Mouse (Mus musculus): ENCODE data around the gene Abhd17a. TPM values are rescaled to one million over a fixed set of nuclear protein-coding genes. Genes with fewer than 3 reads are reported as not detected.

Abhd17a gene
- polyA plus RNA-seq, 1 experiment from 2014 or later: 108 TPM

DNA sequence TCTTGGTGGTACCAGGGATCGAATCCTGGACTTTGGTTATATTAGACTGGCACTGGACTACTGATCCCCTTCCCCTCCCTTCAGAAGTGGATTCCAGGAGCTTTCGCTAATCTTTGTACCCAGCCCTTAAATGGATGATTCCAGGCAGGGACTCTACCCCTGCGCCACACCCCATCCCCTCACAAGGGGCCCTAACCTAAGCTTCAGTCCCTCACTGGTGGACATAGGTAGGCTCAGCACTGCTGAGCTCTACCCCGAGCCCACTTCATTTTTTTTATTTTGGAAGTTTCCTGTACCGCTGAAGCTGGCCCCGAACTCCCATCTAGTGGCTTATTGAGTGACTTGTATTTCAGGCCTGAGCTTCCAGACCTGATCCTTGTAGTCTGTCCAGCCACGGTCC is 13.2 kb upstream of the Abhd17a start:
- peak; percentile 33 for ATAC-seq
- Histone ChIP-seq H3K9ac (ENCODE audit: low read depth, low read length) (peak overlapping the region; percentile 80), H3K27ac (ENCODE audit: low read length) (peak overlapping the region; percentile 93), H3K4me2 (ENCODE audit: low read length) (peak overlapping the region; percentile 77), H3K4me1 (ENCODE audit: control insufficient read depth, insufficient read depth, low read length) (peaks cover 18% of the 10 kb centered on the region), H3K9me3 (replicated peaks; ENCODE audit: control insufficient read depth, low read length, poor library complexity, severe bottlenecking) (no peaks in the 10 kb centered on the region), H3K4me3 (ENCODE audit: low read depth, low read length) (peak overlapping the region; percentile 73), H3K36me3 (ENCODE audit: control insufficient read depth, insufficient read depth, low read length) (peaks cover 23% of the 10 kb centered on the region), H3K27me3 (ENCODE audit: control insufficient read depth, insufficient read depth, low read depth, low read length) (no peaks in the 10 kb centered on the region; the same call in 1 of the 2 replicates)
- WGBS: 31% methylated on average over 7 of the region's 7 CpGs

GRCm38 (mm10) chr10:80602698-80603325 is 12.7 kb upstream of the Abhd17a start, which contains the start of the genes Scamp4 and Adat3:
Gene Scamp4 (plus strand): TSS chr10:80602872.
Gene Adat3 (plus strand): TSS chr10:80602880.
- peak within 1 kb of the TSS; percentile 80 for H3K9ac ChIP-seq (ENCODE audit: low read depth, low read length)
- under 1% methylated on average over 54 of the region's 54 CpGs for WGBS
- H3K9me3 ChIP-seq (replicated peaks; ENCODE audit: control insufficient read depth, low read length, poor library complexity, severe bottlenecking): no peaks in the 10 kb centered on the region
- peak within 1 kb of the TSS; percentile 73 for H3K4me3 ChIP-seq (ENCODE audit: low read depth, low read length)
- ATAC-seq: peak; percentile 95
- peak within 1 kb of the TSS; percentile 93 for H3K27ac ChIP-seq (ENCODE audit: low read length)
- H3K36me3 ChIP-seq (ENCODE audit: control insufficient read depth, insufficient read depth, low read length): peaks cover 18% of the 10 kb centered on the region
- H3K4me2 ChIP-seq (ENCODE audit: low read length): peak within 1 kb of the TSS; percentile 77
- H3K4me1 ChIP-seq (ENCODE audit: control insufficient read depth, insufficient read depth, low read length): peaks cover 18% of the 10 kb centered on the region
- peaks cover 2% of the 10 kb centered on the region; the same call in 1 of the 2 replicates for H3K27me3 ChIP-seq (ENCODE audit: control insufficient read depth, insufficient read depth, low read depth, low read length)

- no peaks in the 10 kb centered on the region for H3K4me1 ChIP-seq (ENCODE audit: control insufficient read depth, insufficient read depth, low read length)
- no peak overlapping the region for H3K4me2 ChIP-seq (ENCODE audit: low read length)
- no peak overlapping the region for H3K4me3 ChIP-seq (ENCODE audit: low read depth, low read length)
- no peaks in the 10 kb centered on the region for H3K9me3 ChIP-seq (replicated peaks; ENCODE audit: control insufficient read depth, low read length, poor library complexity, severe bottlenecking)
- H3K27ac ChIP-seq (ENCODE audit: low read length): no peak overlapping the region
- H3K9ac ChIP-seq (ENCODE audit: low read depth, low read length): no peak overlapping the region
- 35% methylated on average over 4 of the region's 4 CpGs for WGBS
- H3K27me3 ChIP-seq (ENCODE audit: control insufficient read depth, insufficient read depth, low read depth, low read length): peaks cover 6% of the 10 kb centered on the region; the same call in 1 of the 2 replicates
- no peaks in the 10 kb centered on the region for H3K36me3 ChIP-seq (ENCODE audit: control insufficient read depth, insufficient read depth, low read length)
- ATAC-seq: no peak
Measured at GRCm38 (mm10) chr10:80596318-80596717, 6.2 kb upstream of the Abhd17a start.

DNA sequence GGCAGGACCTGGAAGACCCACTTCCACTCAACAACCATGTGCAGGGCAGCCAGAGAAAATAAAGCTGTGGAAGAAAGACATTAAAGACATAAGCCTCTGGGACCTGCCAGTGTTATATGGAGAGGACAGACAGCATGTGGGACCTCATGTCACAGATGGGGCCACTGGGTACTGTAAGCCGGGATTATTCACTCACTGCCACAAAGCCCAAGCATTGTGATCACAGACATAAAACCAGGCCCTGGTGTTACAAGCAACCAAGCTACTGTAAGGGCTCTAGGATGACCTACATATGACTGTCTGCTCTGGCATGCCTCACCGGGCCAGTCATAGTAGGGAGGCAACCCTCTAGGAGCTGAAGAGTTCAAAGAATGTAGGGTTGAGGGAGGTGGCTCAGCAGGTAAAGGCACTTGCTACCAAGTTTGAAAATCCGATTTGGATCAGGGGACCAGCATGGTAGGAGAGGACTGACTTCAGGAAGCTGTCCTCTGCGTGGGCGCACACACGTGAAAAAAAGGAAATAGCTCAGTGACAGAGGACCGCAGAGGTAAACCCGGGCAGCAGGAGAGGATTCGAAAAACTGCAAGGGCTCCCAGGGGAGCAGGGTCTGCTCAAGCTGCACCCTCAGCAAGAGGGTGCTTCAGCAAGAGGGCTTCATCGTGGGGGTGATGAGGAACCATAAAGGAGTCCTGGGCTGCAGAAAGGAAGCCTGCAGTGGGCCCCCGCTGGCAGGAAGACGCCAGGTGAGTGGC is 838 bp downstream of the Abhd17a start:
- ATAC-seq: no peak; the same call in 1 of the 2 replicates
- Histone ChIP-seq H3K27me3 (ENCODE audit: control insufficient read depth, insufficient read depth, low read depth, low read length) (0 out of 2 replicates have a peak, but pooled peaks cover 4% of the 10 kb centered on the region), H3K4me2 (ENCODE audit: low read length) (peak overlapping the region; percentile 65), H3K4me1 (ENCODE audit: control insufficient read depth, insufficient read depth, low read length) (peaks cover 17% of the 10 kb centered on the region), H3K27ac (ENCODE audit: low read length) (peak overlapping the region; percentile 68), H3K9me3 (replicated peaks; ENCODE audit: control insufficient read depth, low read length, poor library complexity, severe bottlenecking) (no peaks in the 10 kb centered on the region), H3K9ac (ENCODE audit: low read depth, low read length) (peak overlapping the region; percentile 94), H3K4me3 (ENCODE audit: low read depth, low read length) (peak overlapping the region; percentile 92), H3K36me3 (ENCODE audit: control insufficient read depth, insufficient read depth, low read length) (peaks cover 8% of the 10 kb centered on the region)
- WGBS: 17% methylated on average over 12 of the region's 12 CpGs

DNA sequence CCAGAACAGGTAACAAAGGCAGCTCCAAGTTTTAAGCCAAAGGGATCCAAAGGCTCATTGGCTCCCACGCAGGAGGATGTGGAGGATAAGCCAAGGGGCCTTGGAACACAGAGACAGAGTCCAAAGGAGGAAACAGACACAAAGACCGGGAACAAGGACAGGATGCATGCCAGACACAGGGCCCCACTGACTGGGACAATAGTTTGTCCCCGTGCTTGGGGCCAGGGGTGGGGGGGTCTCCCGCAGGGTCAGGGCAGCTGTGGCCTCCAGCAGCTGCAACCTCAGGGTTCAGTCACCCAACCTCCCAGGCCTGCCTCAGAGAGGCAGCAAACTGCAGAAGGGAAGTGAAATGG is 2.9 kb downstream of the Abhd17a start:
- Histone ChIP-seq H3K36me3 (ENCODE audit: control insufficient read depth, insufficient read depth, low read length) (peaks cover 8% of the 10 kb centered on the region), H3K4me1 (ENCODE audit: control insufficient read depth, insufficient read depth, low read length) (peaks cover 17% of the 10 kb centered on the region), H3K9ac (ENCODE audit: low read depth, low read length) (no peak overlapping the region), H3K9me3 (replicated peaks; ENCODE audit: control insufficient read depth, low read length, poor library complexity, severe bottlenecking) (no peaks in the 10 kb centered on the region), H3K4me2 (ENCODE audit: low read length) (no peak overlapping the region), H3K27ac (ENCODE audit: low read length) (peak overlapping the region; percentile 23; the same call in 1 of the 2 replicates), H3K27me3 (ENCODE audit: control insufficient read depth, insufficient read depth, low read depth, low read length) (no peaks in the 10 kb centered on the region), H3K4me3 (ENCODE audit: low read depth, low read length) (no peak overlapping the region)
- WGBS: 41% methylated on average over 4 of the region's 4 CpGs
- ATAC-seq: no peak

GRCm38 (mm10) chr10:80586407-80587304 is 3.5 kb downstream of the Abhd17a start:
- WGBS: 95% methylated on average over 43 of the region's 51 CpGs
- Histone ChIP-seq H3K4me1 (ENCODE audit: control insufficient read depth, insufficient read depth, low read length) (peaks cover 17% of the 10 kb centered on the region), H3K27me3 (ENCODE audit: control insufficient read depth, insufficient read depth, low read depth, low read length) (no peaks in the 10 kb centered on the region), H3K4me2 (ENCODE audit: low read length) (no peak overlapping the region), H3K4me3 (ENCODE audit: low read depth, low read length) (no peak overlapping the region), H3K36me3 (ENCODE audit: control insufficient read depth, insufficient read depth, low read length) (peaks cover 8% of the 10 kb centered on the region), H3K9ac (ENCODE audit: low read depth, low read length) (0 out of 2 replicates have a peak overlapping the region, but pooled peaks have one; percentile 11), H3K27ac (ENCODE audit: low read length) (peak overlapping the region; percentile 23; the same call in 1 of the 2 replicates), H3K9me3 (replicated peaks; ENCODE audit: control insufficient read depth, low read length, poor library complexity, severe bottlenecking) (no peaks in the 10 kb centered on the region)
- no peak for ATAC-seq

DNA sequence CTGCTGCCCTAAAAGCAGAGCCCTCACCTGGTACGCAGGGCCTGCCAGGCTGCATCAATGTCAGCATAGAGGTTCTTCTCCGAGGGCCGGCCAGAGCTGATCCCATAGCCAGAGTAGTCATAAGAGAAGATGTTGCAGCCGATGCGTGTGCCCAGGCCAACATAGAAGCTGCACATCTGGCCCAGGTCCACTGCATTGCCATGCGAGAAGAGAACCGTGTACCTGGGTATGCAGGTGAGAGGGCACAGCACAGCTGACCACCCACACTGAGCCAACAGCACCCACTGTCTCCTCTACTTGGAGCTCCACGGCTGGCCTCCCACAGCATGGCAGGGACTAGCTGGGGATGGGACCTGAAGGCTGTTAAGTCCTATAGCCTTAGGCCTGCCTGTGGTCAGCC is 4.6 kb downstream of the Abhd17a start:
- Histone ChIP-seq H3K4me2 (ENCODE audit: low read length) (no peak overlapping the region), H3K36me3 (ENCODE audit: control insufficient read depth, insufficient read depth, low read length) (peaks cover 8% of the 10 kb centered on the region), H3K9ac (ENCODE audit: low read depth, low read length) (0 out of 2 replicates have a peak overlapping the region, but pooled peaks have one; percentile 3), H3K9me3 (replicated peaks; ENCODE audit: control insufficient read depth, low read length, poor library complexity, severe bottlenecking) (no peaks in the 10 kb centered on the region), H3K27me3 (ENCODE audit: control insufficient read depth, insufficient read depth, low read depth, low read length) (no peaks in the 10 kb centered on the region), H3K4me3 (ENCODE audit: low read depth, low read length) (no peak overlapping the region), H3K27ac (ENCODE audit: low read length) (no peak overlapping the region), H3K4me1 (ENCODE audit: control insufficient read depth, insufficient read depth, low read length) (peaks cover 17% of the 10 kb centered on the region)
- no peak for ATAC-seq
- WGBS: 95% methylated on average over 8 of the region's 8 CpGs

DNA sequence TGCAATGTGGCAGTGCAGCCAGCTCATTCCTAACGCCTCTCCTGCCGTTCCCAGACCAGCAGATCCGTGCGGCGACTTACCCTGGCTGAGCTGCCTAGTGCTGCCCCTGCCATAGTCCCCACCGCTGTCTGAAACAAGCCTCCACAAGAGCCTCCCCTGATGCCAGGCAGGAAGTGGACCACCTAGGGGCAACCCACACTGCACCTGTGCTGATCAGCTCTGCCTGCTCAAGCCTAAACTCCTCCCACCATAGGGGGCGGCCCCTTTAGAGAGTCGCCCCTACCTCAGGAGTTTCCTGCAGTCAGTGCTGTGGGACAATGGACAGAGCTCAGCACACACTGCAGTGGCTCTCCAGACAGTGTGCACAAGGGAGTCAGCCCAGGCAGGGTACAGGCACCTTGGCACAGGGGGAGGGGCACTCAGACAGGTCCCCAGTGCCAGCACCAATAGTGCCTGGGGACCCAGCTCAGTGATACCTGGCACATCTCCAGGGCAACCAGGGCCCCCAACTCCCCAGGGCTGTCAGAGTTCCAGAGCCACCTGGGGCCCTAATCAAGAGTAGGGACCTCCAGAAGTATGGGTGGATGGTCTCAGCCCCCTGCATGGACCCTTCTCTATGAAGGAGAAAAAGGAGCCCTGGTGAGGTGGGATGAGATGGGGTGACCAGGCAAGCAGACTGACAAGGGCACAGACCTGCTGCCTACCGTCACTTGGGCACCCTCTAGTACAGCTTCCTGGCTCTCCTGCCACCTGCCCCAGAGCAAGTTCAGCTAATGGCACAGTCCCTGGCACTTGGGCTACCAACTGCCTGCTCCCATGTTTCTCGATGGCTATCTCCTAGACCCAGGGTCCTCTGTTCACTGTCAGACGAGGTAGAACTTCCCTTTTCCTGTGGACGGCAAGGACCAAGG is 5.2 kb downstream of the Abhd17a start:
- ATAC-seq: no peak
- no peak overlapping the region for H3K4me3 ChIP-seq (ENCODE audit: low read depth, low read length)
- H3K27me3 ChIP-seq (ENCODE audit: control insufficient read depth, insufficient read depth, low read depth, low read length): no peaks in the 10 kb centered on the region
- H3K4me2 ChIP-seq (ENCODE audit: low read length): no peak overlapping the region
- H3K36me3 ChIP-seq (ENCODE audit: control insufficient read depth, insufficient read depth, low read length): peaks cover 8% of the 10 kb centered on the region
- H3K9me3 ChIP-seq (replicated peaks; ENCODE audit: control insufficient read depth, low read length, poor library complexity, severe bottlenecking): no peaks in the 10 kb centered on the region
- 72% methylated on average over 12 of the region's 12 CpGs for WGBS
- H3K9ac ChIP-seq (ENCODE audit: low read depth, low read length): 0 out of 2 replicates have a peak overlapping the region, but pooled peaks have one; percentile 3
- H3K4me1 ChIP-seq (ENCODE audit: control insufficient read depth, insufficient read depth, low read length): peaks cover 17% of the 10 kb centered on the region
- H3K27ac ChIP-seq (ENCODE audit: low read length): no peak overlapping the region

Data from midbrain, embryonic 16.5 days (tissue).